Mouse (Mus musculus): ENCODE measurements around the gene Azin2. TPM values are rescaled to one million over a fixed set of nuclear protein-coding genes. Genes with fewer than 3 reads are reported as not detected.

Azin2 gene
- total and polyA plus RNA-seq, 3 experiments = 0.39 to 2.3 TPM; not detected in 1

- no peak overlapping the region for H3K27ac ChIP-seq (ENCODE audit: control insufficient read depth, low read depth, low read length)
- H3K79me2 ChIP-seq (ENCODE audit: control insufficient read depth, insufficient read depth, low read length, poor library complexity) = no peaks in the 10 kb centered on the region
- H3K9me3 ChIP-seq (replicated peaks; ENCODE audit: insufficient read depth, low read length) = no peaks in the 10 kb centered on the region
- no peak for DNase-seq (ENCODE audit: low read depth, low spot score)
- H3K27me3 ChIP-seq (ENCODE audit: control insufficient read depth in 1 of 2, insufficient read depth in 2 of 2, low read length in 2 of 2) = peaks cover 1 to 2% of the 10 kb centered on the region in 2 experiments; a peak in 2 of 4 replicates
- no peak for TF ChIP-seq BHLHE40 (IDR thresholded peaks at IDR 0.05; ENCODE audit: borderline replicate concordance, low read depth, low read length)
- no peak for TF ChIP-seq TAL1 (IDR thresholded peaks at IDR 0.05; ENCODE audit: low read length)
- TF ChIP-seq MAFK (IDR thresholded peaks at IDR 0.05; ENCODE audit: borderline replicate concordance, low read depth, low read length) = no peak
- no peak for TF ChIP-seq RCOR1 (IDR thresholded peaks at IDR 0.05; ENCODE audit: low read depth, low read length)
- TF ChIP-seq ZC3H11A (IDR thresholded peaks at IDR 0.05; ENCODE audit: low read depth, low read length) = no peak
- no peak for TF ChIP-seq ZMIZ1 (IDR thresholded peaks at IDR 0.05; ENCODE audit: low read depth, low read length)
- TF ChIP-seq POLR2AphosphoS5 (IDR thresholded peaks at IDR 0.05; ENCODE audit: borderline replicate concordance, low read depth, low read length) = no peak
- TF ChIP-seq NELFE (IDR thresholded peaks at IDR 0.05; ENCODE audit: low read depth, low read length) = no peak
- no peak for TF ChIP-seq POLR2AphosphoS2 (IDR thresholded peaks at IDR 0.05; ENCODE audit: low read length)
- no peak overlapping the region for H3K9ac ChIP-seq (ENCODE audit: control insufficient read depth, low read depth, low read length, poor library complexity, severe bottlenecking)
- no peak overlapping the region for H3K4me3 ChIP-seq (ENCODE audit: control insufficient read depth in 1 of 2, insufficient read depth in 1 of 2, low read depth in 2 of 2, low read length in 2 of 2)
- no peaks in the 10 kb centered on the region for H3K4me1 ChIP-seq (ENCODE audit: control insufficient read depth in 1 of 2, insufficient read depth in 2 of 2, low read length in 2 of 2)
- H3K36me3 ChIP-seq (ENCODE audit: control insufficient read depth in 1 of 2, insufficient read depth in 2 of 2, low read length in 2 of 2) = no peaks in the 10 kb centered on the region
Measured at GRCm38 (mm10) chr4:128981833-128982180, 19.6 kb upstream of the Azin2 start.

- Histone ChIP-seq H3K79me2 (ENCODE audit: control insufficient read depth, insufficient read depth, low read length, poor library complexity) (no peaks in the 10 kb centered on the region), H3K9me3 (replicated peaks; ENCODE audit: insufficient read depth, low read length) (no peaks in the 10 kb centered on the region), H3K9ac (ENCODE audit: control insufficient read depth, low read depth, low read length, poor library complexity, severe bottlenecking) (no peak overlapping the region), H3K27me3 (ENCODE audit: control insufficient read depth in 1 of 2, insufficient read depth in 2 of 2, low read length in 2 of 2) (peaks cover 1 to 2% of the 10 kb centered on the region in 2 experiments; a peak in 1 of 4 replicates), H3K4me1 (ENCODE audit: control insufficient read depth in 1 of 2, insufficient read depth in 2 of 2, low read length in 2 of 2) (no peaks in the 10 kb centered on the region), H3K4me3 (ENCODE audit: control insufficient read depth in 1 of 2, insufficient read depth in 1 of 2, low read depth in 2 of 2, low read length in 2 of 2) (no peak overlapping the region), H3K36me3 (ENCODE audit: control insufficient read depth in 1 of 2, insufficient read depth in 2 of 2, low read length in 2 of 2) (no peaks in the 10 kb centered on the region), H3K27ac (ENCODE audit: control insufficient read depth, low read depth, low read length) (no peak overlapping the region)
- DNase-seq (ENCODE audit: low read depth, low spot score) = no peak
- TF ChIP-seq E2F4 (IDR thresholded peaks at IDR 0.05; ENCODE audit: borderline replicate concordance, low read depth, low read length) (no peak), MAFK (IDR thresholded peaks at IDR 0.05; ENCODE audit: borderline replicate concordance, low read depth, low read length) (no peak), USF2 (IDR thresholded peaks at IDR 0.05; ENCODE audit: borderline replicate concordance in 1 of 2, insufficient read depth in 1 of 2, low read depth in 1 of 2, low read length in 2 of 2) (no peak), ZC3H11A (IDR thresholded peaks at IDR 0.05; ENCODE audit: low read depth, low read length) (no peak), MEF2A (IDR thresholded peaks at IDR 0.05; ENCODE audit: extremely low read depth, insufficient replicate concordance, low read depth, low read length, poor library complexity, severe bottlenecking) (no peak), ELF1 (IDR thresholded peaks at IDR 0.05; ENCODE audit: low read depth, low read length) (no peak), RCOR1 (IDR thresholded peaks at IDR 0.05; ENCODE audit: low read depth, low read length) (no peak)
Measured at GRCm38 (mm10) chr4:128980890-128981832, 18.9 kb upstream of the Azin2 start.

Measured in MEL (cell line).